Mouse (Mus musculus) cerebellum, postnatal 36 days (tissue): Measurements from ENCODE around the gene Arhgap36.

Source experiments
- DNase-seq, 2 experiments: peaks; one replicate each; pipeline ENCODE4 v3.0.0; 2021 to 2022; ENCODE audit warnings: mixed read lengths in 2 of 2

The Arhgap36 gene

GRCm38 (mm10) chrX:49463442-49463970 lies at the start of gene Arhgap36:
Gene Arhgap36 (plus strand): TSS chrX:49463945.
- DNase-seq, result no peak

- DNase-seq, result no peak
These were observed 6.0 kb upstream of the Arhgap36 start for GRCm38 (mm10) chrX:49457781-49458180.

- no peak for DNase-seq
These were observed 6.7 kb downstream of the Arhgap36 start for GRCm38 (mm10) chrX:49470287-49471054.

- DNase-seq, result no peak
These were observed 16.4 kb downstream of the Arhgap36 start for GRCm38 (mm10) chrX:49479968-49480809.

- no peak for DNase-seq
These were observed 17.1 kb downstream of the Arhgap36 start for GRCm38 (mm10) chrX:49480846-49481245.

- DNase-seq, result no peak
These were observed 25.4 kb downstream of the Arhgap36 start for GRCm38 (mm10) chrX:49489141-49489540.

- no peak for DNase-seq
These were observed 30.1 kb downstream of the Arhgap36 start for GRCm38 (mm10) chrX:49493739-49494449.
